Mouse (Mus musculus): Measurements from ENCODE around the gene C530025M09Rik. TPM values are rescaled to one million over a fixed set of nuclear protein-coding genes. Genes with fewer than 3 reads are reported as not detected.

C530025M09Rik gene
- polyA plus RNA-seq (2015; fragmentation: Nextera tagmentation; extraction: Ambion mirVana): 0.48 and 0.51 TPM in 2 replicates

- H3K9me3 ChIP-seq (ENCODE audit: control insufficient read depth, low read length): no peaks in the 10 kb centered on the region
- H3K4me1 ChIP-seq (replicated peaks; ENCODE audit: control insufficient read depth, insufficient read depth, low read length): peaks cover 16% of the 10 kb centered on the region
- H3K9ac ChIP-seq (replicated peaks; ENCODE audit: low read depth, low read length): peak within 1 kb of the TSS; percentile 71
- no peaks in the 10 kb centered on the region for H3K36me3 ChIP-seq (ENCODE audit: control insufficient read depth, insufficient read depth)
- H3K27me3 ChIP-seq (replicated peaks; ENCODE audit: control insufficient read depth, insufficient read depth, low read length): peaks cover 8% of the 10 kb centered on the region
- H3K27ac ChIP-seq (ENCODE audit: low read length): peak within 1 kb of the TSS; percentile 18; the same call in 1 of the 2 replicates
- ATAC-seq: peak; percentile 86
- H3K4me3 ChIP-seq (replicated peaks; ENCODE audit: low read length): peak within 1 kb of the TSS; percentile 76
- peak within 1 kb of the TSS; percentile 74 for H3K4me2 ChIP-seq (ENCODE audit: low read length)
- under 1% methylated on average over 79 of the region's 82 CpGs for WGBS
These were observed at the start of gene C530025M09Rik for GRCm38 (mm10) chr2:149830536-149831458. Gene C530025M09Rik, minus strand, starts transcription at chr2:149831213.

GRCm38 (mm10) chr2:149877954-149878353 lies 46.9 kb upstream of the C530025M09Rik start:
- Histone ChIP-seq H3K9me3 (ENCODE audit: control insufficient read depth, low read length) (no peaks in the 10 kb centered on the region), H3K4me2 (ENCODE audit: low read length) (no peak overlapping the region), H3K4me1 (replicated peaks; ENCODE audit: control insufficient read depth, insufficient read depth, low read length) (no peaks in the 10 kb centered on the region), H3K27me3 (replicated peaks; ENCODE audit: control insufficient read depth, insufficient read depth, low read length) (no peaks in the 10 kb centered on the region), H3K4me3 (replicated peaks; ENCODE audit: low read length) (no peak overlapping the region), H3K27ac (ENCODE audit: low read length) (no peak overlapping the region), H3K36me3 (ENCODE audit: control insufficient read depth, insufficient read depth) (no peaks in the 10 kb centered on the region), H3K9ac (replicated peaks; ENCODE audit: low read depth, low read length) (no peak overlapping the region)
- ATAC-seq: no peak
- WGBS: 66% methylated on average over 2 of the region's 2 CpGs

- Histone ChIP-seq H3K9ac (replicated peaks; ENCODE audit: low read depth, low read length) (no peak overlapping the region), H3K36me3 (ENCODE audit: control insufficient read depth, insufficient read depth) (no peaks in the 10 kb centered on the region), H3K27ac (ENCODE audit: low read length) (no peak overlapping the region), H3K4me1 (replicated peaks; ENCODE audit: control insufficient read depth, insufficient read depth, low read length) (no peaks in the 10 kb centered on the region), H3K4me3 (replicated peaks; ENCODE audit: low read length) (no peak overlapping the region), H3K27me3 (replicated peaks; ENCODE audit: control insufficient read depth, insufficient read depth, low read length) (no peaks in the 10 kb centered on the region), H3K9me3 (ENCODE audit: control insufficient read depth, low read length) (no peaks in the 10 kb centered on the region), H3K4me2 (ENCODE audit: low read length) (no peak overlapping the region)
- ATAC-seq: no peak
- 98% methylated on average over 3 of the region's 3 CpGs for WGBS
These were observed 42.3 kb upstream of the C530025M09Rik start for GRCm38 (mm10) chr2:149873346-149873745.

- ATAC-seq: no peak
- H3K36me3 ChIP-seq (ENCODE audit: control insufficient read depth, insufficient read depth): no peaks in the 10 kb centered on the region
- H3K9me3 ChIP-seq (ENCODE audit: control insufficient read depth, low read length): no peaks in the 10 kb centered on the region
- H3K4me2 ChIP-seq (ENCODE audit: low read length): no peak overlapping the region
- WGBS: 90% methylated on average over 4 of the region's 4 CpGs
- H3K27ac ChIP-seq (ENCODE audit: low read length): no peak overlapping the region
- H3K27me3 ChIP-seq (replicated peaks; ENCODE audit: control insufficient read depth, insufficient read depth, low read length): no peaks in the 10 kb centered on the region
- H3K4me1 ChIP-seq (replicated peaks; ENCODE audit: control insufficient read depth, insufficient read depth, low read length): no peaks in the 10 kb centered on the region
- no peak overlapping the region for H3K9ac ChIP-seq (replicated peaks; ENCODE audit: low read depth, low read length)
- H3K4me3 ChIP-seq (replicated peaks; ENCODE audit: low read length): no peak overlapping the region
These were observed 41.5 kb upstream of the C530025M09Rik start for GRCm38 (mm10) chr2:149872496-149872895.

GRCm38 (mm10) chr2:149870496-149870895 lies 39.5 kb upstream of the C530025M09Rik start:
- 51% methylated on average over 2 of the region's 2 CpGs for WGBS
- no peak overlapping the region for H3K4me3 ChIP-seq (replicated peaks; ENCODE audit: low read length)
- H3K4me1 ChIP-seq (replicated peaks; ENCODE audit: control insufficient read depth, insufficient read depth, low read length): no peaks in the 10 kb centered on the region
- H3K27ac ChIP-seq (ENCODE audit: low read length): no peak overlapping the region
- no peaks in the 10 kb centered on the region for H3K9me3 ChIP-seq (ENCODE audit: control insufficient read depth, low read length)
- no peak overlapping the region for H3K9ac ChIP-seq (replicated peaks; ENCODE audit: low read depth, low read length)
- peak; percentile 28; the same call in 1 of the 2 replicates for ATAC-seq
- no peaks in the 10 kb centered on the region for H3K36me3 ChIP-seq (ENCODE audit: control insufficient read depth, insufficient read depth)
- H3K4me2 ChIP-seq (ENCODE audit: low read length): no peak overlapping the region
- H3K27me3 ChIP-seq (replicated peaks; ENCODE audit: control insufficient read depth, insufficient read depth, low read length): no peaks in the 10 kb centered on the region

GRCm38 (mm10) chr2:149865914-149866435 lies 35.0 kb upstream of the C530025M09Rik start:
- Histone ChIP-seq H3K9me3 (ENCODE audit: control insufficient read depth, low read length) (no peaks in the 10 kb centered on the region), H3K4me3 (replicated peaks; ENCODE audit: low read length) (no peak overlapping the region), H3K27me3 (replicated peaks; ENCODE audit: control insufficient read depth, insufficient read depth, low read length) (no peaks in the 10 kb centered on the region), H3K36me3 (ENCODE audit: control insufficient read depth, insufficient read depth) (no peaks in the 10 kb centered on the region), H3K27ac (ENCODE audit: low read length) (no peak overlapping the region), H3K4me2 (ENCODE audit: low read length) (no peak overlapping the region), H3K9ac (replicated peaks; ENCODE audit: low read depth, low read length) (no peak overlapping the region), H3K4me1 (replicated peaks; ENCODE audit: control insufficient read depth, insufficient read depth, low read length) (no peaks in the 10 kb centered on the region)
- 68% methylated on average over 5 of the region's 5 CpGs for WGBS
- ATAC-seq: no peak

- WGBS: 83% methylated on average over 3 of the region's 3 CpGs
- no peaks in the 10 kb centered on the region for H3K27me3 ChIP-seq (replicated peaks; ENCODE audit: control insufficient read depth, insufficient read depth, low read length)
- no peak for ATAC-seq
- H3K27ac ChIP-seq (ENCODE audit: low read length): no peak overlapping the region
- H3K9me3 ChIP-seq (ENCODE audit: control insufficient read depth, low read length): no peaks in the 10 kb centered on the region
- H3K4me2 ChIP-seq (ENCODE audit: low read length): no peak overlapping the region
- H3K4me1 ChIP-seq (replicated peaks; ENCODE audit: control insufficient read depth, insufficient read depth, low read length): no peaks in the 10 kb centered on the region
- H3K4me3 ChIP-seq (replicated peaks; ENCODE audit: low read length): no peak overlapping the region
- no peak overlapping the region for H3K9ac ChIP-seq (replicated peaks; ENCODE audit: low read depth, low read length)
- H3K36me3 ChIP-seq (ENCODE audit: control insufficient read depth, insufficient read depth): no peaks in the 10 kb centered on the region
These were observed 30.0 kb upstream of the C530025M09Rik start for GRCm38 (mm10) chr2:149861002-149861401.

GRCm38 (mm10) chr2:149848778-149849177 lies 17.8 kb upstream of the C530025M09Rik start:
- Histone ChIP-seq H3K36me3 (ENCODE audit: control insufficient read depth, insufficient read depth) (no peaks in the 10 kb centered on the region), H3K4me2 (ENCODE audit: low read length) (no peak overlapping the region), H3K4me3 (replicated peaks; ENCODE audit: low read length) (no peak overlapping the region), H3K4me1 (replicated peaks; ENCODE audit: control insufficient read depth, insufficient read depth, low read length) (no peaks in the 10 kb centered on the region), H3K9me3 (ENCODE audit: control insufficient read depth, low read length) (no peaks in the 10 kb centered on the region), H3K27ac (ENCODE audit: low read length) (no peak overlapping the region), H3K27me3 (replicated peaks; ENCODE audit: control insufficient read depth, insufficient read depth, low read length) (no peaks in the 10 kb centered on the region), H3K9ac (replicated peaks; ENCODE audit: low read depth, low read length) (no peak overlapping the region)
- ATAC-seq: no peak
- 66% methylated on average over 4 of the region's 4 CpGs for WGBS

- no peak overlapping the region for H3K4me3 ChIP-seq (replicated peaks; ENCODE audit: low read length)
- H3K4me2 ChIP-seq (ENCODE audit: low read length): no peak overlapping the region
- no peaks in the 10 kb centered on the region for H3K9me3 ChIP-seq (ENCODE audit: control insufficient read depth, low read length)
- no peak overlapping the region for H3K9ac ChIP-seq (replicated peaks; ENCODE audit: low read depth, low read length)
- no peak for ATAC-seq
- no peaks in the 10 kb centered on the region for H3K36me3 ChIP-seq (ENCODE audit: control insufficient read depth, insufficient read depth)
- no peaks in the 10 kb centered on the region for H3K27me3 ChIP-seq (replicated peaks; ENCODE audit: control insufficient read depth, insufficient read depth, low read length)
- H3K4me1 ChIP-seq (replicated peaks; ENCODE audit: control insufficient read depth, insufficient read depth, low read length): no peaks in the 10 kb centered on the region
- WGBS: 79% methylated on average over 2 of the region's 2 CpGs
- H3K27ac ChIP-seq (ENCODE audit: low read length): no peak overlapping the region
These were observed 13.6 kb upstream of the C530025M09Rik start for GRCm38 (mm10) chr2:149844575-149844974.

All from forebrain, embryonic 16.5 days (tissue).